Mouse (Mus musculus) liver, embryonic 12.5 days (tissue): Measurements from ENCODE around the gene Amn. TPM values are rescaled to one million over a fixed set of nuclear protein-coding genes. Genes with fewer than 3 reads are reported as not detected.

Experiments
- ATAC-seq: fragments of 200-750 bp; cut with Nextera tagmentation; 2 replicates; pipeline ENCODE4 v1.8.0; 2017; ENCODE audit warnings: moderate number of reproducible peaks, mild to moderate bottlenecking, moderate library complexity
- H3K27ac ChIP-seq: fragments of 300-500 bp; sonication (generic); 2 replicates; pipeline ENCODE4 v1.5.1; 2016; ENCODE audit warnings: mild to moderate bottlenecking
- H3K27me3 ChIP-seq: fragments of 300-500 bp; sonication (generic); replicated peaks from 2 replicates; pipeline ENCODE4 v1.6.1; 2016; ENCODE audit warnings: mild to moderate bottlenecking, moderate library complexity
- H3K36me3 ChIP-seq: fragments of 300-500 bp; sonication (generic); 2 replicates; pipeline ENCODE4 v1.6.1; 2016; ENCODE audit warnings: mild to moderate bottlenecking, moderate library complexity
- H3K4me1 ChIP-seq: fragments of 300-500 bp; sonication (generic); 2 replicates; pipeline ENCODE4 v1.6.1; 2016
- H3K4me2 ChIP-seq: fragments of 300-500 bp; sonication (generic); 2 replicates; pipeline ENCODE4 v1.6.1; 2016; ENCODE audit warnings: mild to moderate bottlenecking, moderate library complexity
- H3K4me3 ChIP-seq: fragments of 300-500 bp; sonication (generic); 2 replicates; pipeline ENCODE4 v1.5.1; 2016; ENCODE audit warnings: mild to moderate bottlenecking, moderate library complexity
- H3K9ac ChIP-seq: fragments of 300-500 bp; sonication (generic); 2 replicates; pipeline ENCODE4 v1.6.1; 2016; ENCODE audit warnings: mild to moderate bottlenecking, moderate library complexity
- H3K9me3 ChIP-seq: fragments of 300-500 bp; sonication (generic); replicated peaks from 2 replicates; pipeline ENCODE4 v1.6.1; 2016; ENCODE audit warnings: mild to moderate bottlenecking, moderate library complexity
- WGBS: fragments of 180-500 bp; shearing (Covaris S2); methylation state at CpG from one replicate; pipeline ENCODE4 v1.1.7; 2016; ENCODE audit not compliant: insufficient replicate concordance; 5-methylcytosine and 5-hydroxymethylcytosine counted together
- polyA plus RNA-seq: library from polyadenylated mRNA; unstranded; fragments of >200 nt; fragmentation: Nextera tagmentation; extraction: Ambion mirVana; gene quantifications from 2 replicates; pipeline ENCODE4 v1.2.1, GENCODE M21; 2016

The Amn gene
- polyA plus RNA-seq, 1 experiment from 2014 or later: 2.0 TPM

- no peaks in the 10 kb centered on the region for H3K9me3 ChIP-seq
- peaks cover 10% of the 10 kb centered on the region for H3K4me1 ChIP-seq
- no peak overlapping the region for H3K27ac ChIP-seq
- peaks cover 35% of the 10 kb centered on the region for H3K36me3 ChIP-seq
- no peaks in the 10 kb centered on the region for H3K27me3 ChIP-seq
- WGBS: 86% methylated on average over 6 of the region's 6 CpGs
- H3K9ac ChIP-seq: no peak overlapping the region
- no peak overlapping the region for H3K4me3 ChIP-seq
- no peak for ATAC-seq
- H3K4me2 ChIP-seq: no peak overlapping the region
These were observed 29.0 kb upstream of the Amn start for GRCm38 (mm10) chr12:111241916-111242315.

- no peak overlapping the region for H3K27ac ChIP-seq
- WGBS: 82% methylated on average over 5 of the region's 5 CpGs
- peaks cover 38% of the 10 kb centered on the region for H3K36me3 ChIP-seq
- H3K4me3 ChIP-seq: no peak overlapping the region
- H3K4me1 ChIP-seq: peaks cover 15% of the 10 kb centered on the region
- no peaks in the 10 kb centered on the region for H3K27me3 ChIP-seq
- H3K4me2 ChIP-seq: no peak overlapping the region
- no peak overlapping the region for H3K9ac ChIP-seq
- no peaks in the 10 kb centered on the region for H3K9me3 ChIP-seq
- no peak for ATAC-seq
These were observed 28.5 kb upstream of the Amn start for GRCm38 (mm10) chr12:111242346-111242745.

- no peaks in the 10 kb centered on the region for H3K9me3 ChIP-seq
- 83% methylated on average over 12 of the region's 12 CpGs for WGBS
- H3K36me3 ChIP-seq: peaks cover 30% of the 10 kb centered on the region
- H3K27ac ChIP-seq: no peak overlapping the region
- peaks cover 21% of the 10 kb centered on the region for H3K4me1 ChIP-seq
- no peaks in the 10 kb centered on the region for H3K27me3 ChIP-seq
- no peak overlapping the region for H3K9ac ChIP-seq
- no peak overlapping the region for H3K4me3 ChIP-seq
- no peak for ATAC-seq
- H3K4me2 ChIP-seq: no peak overlapping the region
These were observed 27.2 kb upstream of the Amn start for GRCm38 (mm10) chr12:111243733-111244132.

GRCm38 (mm10) chr12:111245070-111245469, 25.8 kb upstream of the Amn start:
- H3K9ac ChIP-seq: no peak overlapping the region
- H3K9me3 ChIP-seq: no peaks in the 10 kb centered on the region
- no peak overlapping the region for H3K4me2 ChIP-seq
- no peak overlapping the region for H3K27ac ChIP-seq
- peaks cover 21% of the 10 kb centered on the region for H3K4me1 ChIP-seq
- no peaks in the 10 kb centered on the region for H3K27me3 ChIP-seq
- WGBS: 84% methylated on average over 6 of the region's 6 CpGs
- peaks cover 26% of the 10 kb centered on the region for H3K36me3 ChIP-seq
- ATAC-seq: no peak
- no peak overlapping the region for H3K4me3 ChIP-seq

- Histone ChIP-seq H3K9me3 (no peaks in the 10 kb centered on the region), H3K4me2 (peak overlapping the region; percentile 42)
- ATAC-seq: peak; percentile 88
These were observed 24.0 kb upstream of the Amn start for GRCm38 (mm10) chr12:111246808-111247464.

GRCm38 (mm10) chr12:111249095-111249494, 21.8 kb upstream of the Amn start:
- H3K27ac ChIP-seq: no peak overlapping the region
- peaks cover 21% of the 10 kb centered on the region for H3K4me1 ChIP-seq
- no peak overlapping the region for H3K4me3 ChIP-seq
- H3K4me2 ChIP-seq: no peak overlapping the region
- peaks cover 26% of the 10 kb centered on the region for H3K36me3 ChIP-seq
- 55% methylated on average over 3 of the region's 3 CpGs for WGBS
- H3K9ac ChIP-seq: no peak overlapping the region
- no peak for ATAC-seq
- no peaks in the 10 kb centered on the region for H3K27me3 ChIP-seq
- no peaks in the 10 kb centered on the region for H3K9me3 ChIP-seq

More at GRCm38 (mm10) chr12:111246808-111247464, 24.0 kb upstream of the Amn start:
- 40% methylated on average over 9 of the region's 9 CpGs for WGBS
- no peaks in the 10 kb centered on the region for H3K27me3 ChIP-seq
- H3K9ac ChIP-seq: no peak overlapping the region
- peaks cover 33% of the 10 kb centered on the region for H3K36me3 ChIP-seq
- H3K4me1 ChIP-seq: peaks cover 21% of the 10 kb centered on the region
- H3K27ac ChIP-seq: no peak overlapping the region
- H3K4me3 ChIP-seq: no peak overlapping the region

- Histone ChIP-seq H3K36me3 (peaks cover 26% of the 10 kb centered on the region), H3K4me1 (peaks cover 21% of the 10 kb centered on the region), H3K27me3 (no peaks in the 10 kb centered on the region), H3K4me2 (no peak overlapping the region), H3K9ac (no peak overlapping the region), H3K4me3 (no peak overlapping the region), H3K27ac (no peak overlapping the region), H3K9me3 (no peaks in the 10 kb centered on the region)
- ATAC-seq: no peak
- 75% methylated on average over 8 of the region's 8 CpGs for WGBS
These were observed 20.8 kb upstream of the Amn start for GRCm38 (mm10) chr12:111250116-111250515.

GRCm38 (mm10) chr12:111251227-111251626, 19.7 kb upstream of the Amn start:
- no peaks in the 10 kb centered on the region for H3K9me3 ChIP-seq
- no peak for ATAC-seq
- WGBS: 86% methylated on average over 9 of the region's 9 CpGs
- no peak overlapping the region for H3K4me2 ChIP-seq
- H3K27ac ChIP-seq: no peak overlapping the region
- peaks cover 18% of the 10 kb centered on the region for H3K4me1 ChIP-seq
- no peaks in the 10 kb centered on the region for H3K27me3 ChIP-seq
- H3K4me3 ChIP-seq: no peak overlapping the region
- H3K9ac ChIP-seq: no peak overlapping the region
- peaks cover 31% of the 10 kb centered on the region for H3K36me3 ChIP-seq

- 87% methylated on average over 16 of the region's 16 CpGs for WGBS
- peaks cover 48% of the 10 kb centered on the region for H3K36me3 ChIP-seq
- no peak overlapping the region for H3K4me3 ChIP-seq
- ATAC-seq: no peak
- peaks cover 34% of the 10 kb centered on the region for H3K4me1 ChIP-seq
- H3K9ac ChIP-seq: no peak overlapping the region
- no peaks in the 10 kb centered on the region for H3K27me3 ChIP-seq
- H3K4me2 ChIP-seq: no peak overlapping the region
- no peaks in the 10 kb centered on the region for H3K9me3 ChIP-seq
- H3K27ac ChIP-seq: no peak overlapping the region
These were observed 7.2 kb upstream of the Amn start for GRCm38 (mm10) chr12:111263650-111264049.

- WGBS: 67% methylated on average over 5 of the region's 5 CpGs
- peaks cover 12% of the 10 kb centered on the region for H3K27me3 ChIP-seq
- no peak for ATAC-seq
- H3K4me2 ChIP-seq: no peak overlapping the region
- peaks cover 44% of the 10 kb centered on the region for H3K4me1 ChIP-seq
- H3K36me3 ChIP-seq: peaks cover 37% of the 10 kb centered on the region
- no peak overlapping the region for H3K4me3 ChIP-seq
- H3K9ac ChIP-seq: no peak overlapping the region
- no peaks in the 10 kb centered on the region for H3K9me3 ChIP-seq
- no peak overlapping the region for H3K27ac ChIP-seq
These were observed 5.7 kb upstream of the Amn start for GRCm38 (mm10) chr12:111265212-111265611.

- Histone ChIP-seq H3K4me2 (peak overlapping the region; percentile 45), H3K4me1 (peaks cover 54% of the 10 kb centered on the region), H3K27ac (peak overlapping the region; percentile 73), H3K36me3 (peaks cover 23% of the 10 kb centered on the region), H3K27me3 (peaks cover 26% of the 10 kb centered on the region), H3K4me3 (no peak overlapping the region), H3K9me3 (no peaks in the 10 kb centered on the region), H3K9ac (no peak overlapping the region)
- 38% methylated on average over 12 of the region's 12 CpGs for WGBS
- peak; percentile 63 for ATAC-seq
These were observed 4.3 kb upstream of the Amn start for GRCm38 (mm10) chr12:111266592-111266991.

- peak overlapping the region; percentile 13; the same call in 1 of the 2 replicates for H3K9ac ChIP-seq
- H3K36me3 ChIP-seq: peaks cover 16% of the 10 kb centered on the region
- H3K9me3 ChIP-seq: no peaks in the 10 kb centered on the region
- H3K27ac ChIP-seq: peak overlapping the region; percentile 73; the same call in 1 of the 2 replicates
- peak; percentile 83 for ATAC-seq
- peaks cover 58% of the 10 kb centered on the region for H3K4me1 ChIP-seq
- no peak overlapping the region for H3K4me3 ChIP-seq
- H3K4me2 ChIP-seq: peak overlapping the region; percentile 45
- 37% methylated on average over 4 of the region's 4 CpGs for WGBS
- peaks cover 38% of the 10 kb centered on the region for H3K27me3 ChIP-seq
These were observed 3.1 kb upstream of the Amn start for GRCm38 (mm10) chr12:111267673-111268325.
